Mouse (Mus musculus): ENCODE measurements around the gene Zfp800.

The Zfp800 gene

DNA sequence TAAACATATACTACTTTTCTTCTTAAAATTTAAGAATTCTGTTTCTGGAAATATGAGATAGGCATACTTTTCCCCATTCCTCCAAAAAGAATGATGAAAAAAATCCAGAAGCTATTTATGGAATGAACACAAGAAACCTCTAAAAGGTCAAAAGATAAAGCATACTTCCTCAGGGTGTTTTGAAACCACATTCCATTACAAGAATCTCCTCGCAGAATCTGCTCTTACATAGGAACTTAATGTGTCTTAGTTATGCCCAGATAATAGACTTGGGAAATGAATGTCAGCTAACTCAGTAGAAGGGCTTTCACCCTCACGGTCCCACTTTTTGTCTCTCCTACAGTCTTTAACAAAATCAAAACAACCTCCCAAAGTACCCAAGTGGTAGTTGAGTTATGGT, 203.9 kb downstream of the Zfp800 start:
- no peak for DNase-seq

DNA sequence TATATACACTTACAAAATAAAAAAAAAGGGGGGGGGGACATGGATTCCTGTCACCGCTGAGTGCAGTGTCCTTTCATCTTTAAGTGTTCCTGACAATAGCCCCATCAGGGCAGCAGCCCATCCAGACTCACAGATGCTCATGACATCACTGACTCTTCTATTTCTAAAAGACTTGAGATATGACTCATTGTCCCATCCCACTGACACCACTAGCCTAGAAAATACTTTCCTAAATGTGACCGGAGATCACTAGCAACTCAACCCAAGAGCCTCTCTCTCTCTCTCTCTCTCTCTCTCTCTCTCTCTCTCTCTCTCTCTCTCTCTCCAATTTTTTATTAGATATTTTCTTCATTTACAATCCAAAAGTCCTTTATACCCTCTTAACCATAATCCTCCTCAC, 205.9 kb downstream of the Zfp800 start:
- no peak for DNase-seq
